Comparison of ENCODE assay signal across 8 mouse cellular contexts in the genomic region with DNA sequence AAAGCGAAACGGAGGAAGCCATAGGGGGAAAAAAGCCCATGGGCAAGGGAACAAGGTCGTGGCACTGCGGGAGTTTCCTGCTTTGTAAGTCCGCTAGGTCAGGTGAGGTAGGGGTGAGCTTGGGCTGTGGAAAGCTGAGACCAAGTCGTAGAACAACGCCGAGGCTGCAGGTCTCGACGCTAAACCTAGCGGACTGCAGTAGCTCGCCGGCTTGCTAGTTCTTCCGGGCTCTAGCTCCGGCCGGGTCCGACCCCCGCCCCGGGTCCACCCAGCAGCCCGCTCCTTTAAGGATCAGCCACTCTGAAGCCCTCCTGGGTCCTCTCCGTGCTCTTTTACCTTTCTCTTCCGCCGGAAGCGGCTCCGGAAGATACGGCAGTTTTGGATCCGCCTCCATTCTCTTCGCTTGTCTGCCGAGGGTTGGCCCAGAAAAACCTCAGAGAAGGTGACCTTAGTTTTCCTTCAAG. TPM values are rescaled to one million over a fixed set of nuclear protein-coding genes. Genes with fewer than 3 reads are reported as not detected.
DNase-seq lines count a peak whose midpoint lies in the region; ATAC-seq and TF ChIP-seq lines count a peak whose summit lies in the region.

No protein-coding gene starts in this region.

- 2% methylated on average over 29 of the region's 29 CpGs for WGBS in embryonic facial prominence, embryonic 12.5 days
- WGBS in kidney, adult 2 months, result under 1% methylated on average over 29 of the region's 29 CpGs
- WGBS in limb, embryonic 15.5 days, result 1% methylated on average over 29 of the region's 29 CpGs
- under 1% methylated on average over 29 of the region's 29 CpGs for WGBS in midbrain, embryonic 15.5 days

- H3K27ac ChIP-seq in embryonic facial prominence, embryonic 12.5 days, result peak overlapping the region; percentile 69
- peak overlapping the region; percentile 94 for H3K27ac ChIP-seq in kidney, adult 2 months (ENCODE audit: insufficient read depth, low read depth, low read length)
- H3K27ac ChIP-seq in limb, embryonic 15.5 days, result peak overlapping the region; percentile 77
- H3K27ac ChIP-seq in midbrain, embryonic 15.5 days, result peak overlapping the region; percentile 84

- DNase-seq in layer of hippocampus, adult 11-12 months (ENCODE audit: low spot score), result peak; percentile 67
- no peak for DNase-seq in layer of hippocampus, adult 9-10 months (ENCODE audit: low spot score)
- DNase-seq in heart, adult 8-10 months (ENCODE audit: low spot score), result peak; percentile 71
- DNase-seq in kidney, adult 2 months, result peak; percentile 90
- peak; percentile 24 to 52 for DNase-seq in spleen, postnatal 14 days (ENCODE audit: low spot score in 2 of 2)

- H3K9ac ChIP-seq in embryonic facial prominence, embryonic 12.5 days, result peak overlapping the region; percentile 65
- H3K9ac ChIP-seq in limb, embryonic 15.5 days, result peak overlapping the region; percentile 54
- peak overlapping the region; percentile 75 for H3K9ac ChIP-seq in midbrain, embryonic 15.5 days

- no peaks in the 10 kb centered on the region for H3K36me3 ChIP-seq in embryonic facial prominence, embryonic 12.5 days
- H3K36me3 ChIP-seq in kidney, adult 2 months (ENCODE audit: control insufficient read depth, insufficient read depth, low read length), result no peaks in the 10 kb centered on the region
- H3K36me3 ChIP-seq in limb, embryonic 15.5 days, result no peaks in the 10 kb centered on the region
- H3K36me3 ChIP-seq in midbrain, embryonic 15.5 days (replicated peaks), result no peaks in the 10 kb centered on the region

- peak overlapping the region; percentile 49 for H3K4me3 ChIP-seq in embryonic facial prominence, embryonic 12.5 days
- H3K4me3 ChIP-seq in kidney, adult 2 months (ENCODE audit: insufficient read depth, low read depth, low read length), result peak overlapping the region; percentile 65
- peak overlapping the region; percentile 61 for H3K4me3 ChIP-seq in limb, embryonic 15.5 days
- H3K4me3 ChIP-seq in midbrain, embryonic 15.5 days, result peak overlapping the region; percentile 59

- no peaks in the 10 kb centered on the region for H3K9me3 ChIP-seq in embryonic facial prominence, embryonic 12.5 days
- no peaks in the 10 kb centered on the region for H3K9me3 ChIP-seq in limb, embryonic 15.5 days
- no peaks in the 10 kb centered on the region for H3K9me3 ChIP-seq in midbrain, embryonic 15.5 days

- ATAC-seq in embryonic facial prominence, embryonic 12.5 days (ENCODE audit: insufficient number of reproducible peaks, insufficient read depth, low FRiP score, low TSS enrichment), result no peak
- 0 out of 2 replicates have a peak, but pooled peaks have one; percentile 9 for ATAC-seq in limb, embryonic 15.5 days (ENCODE audit: insufficient number of reproducible peaks, low FRiP score, low TSS enrichment, low read depth)
- peak; percentile 80 for ATAC-seq in midbrain, embryonic 15.5 days (replicated peaks)

- H3K4me2 ChIP-seq in embryonic facial prominence, embryonic 12.5 days (replicated peaks), result peak overlapping the region; percentile 67
- peak overlapping the region; percentile 70 for H3K4me2 ChIP-seq in limb, embryonic 15.5 days
- H3K4me2 ChIP-seq in midbrain, embryonic 15.5 days, result peak overlapping the region; percentile 79

- TF ChIP-seq CTCF in kidney, adult 2 months (conservative IDR thresholded peaks at IDR 0.05; ENCODE audit: insufficient read depth, insufficient read length, low read depth, low read length), result no peak

- TF ChIP-seq POLR2A in kidney, adult 2 months (IDR thresholded peaks at IDR 0.05; ENCODE audit: low read depth, low read length), result peak; percentile 58

- H3K27me3 ChIP-seq in embryonic facial prominence, embryonic 12.5 days, result peaks cover 19% of the 10 kb centered on the region
- no peaks in the 10 kb centered on the region for H3K27me3 ChIP-seq in kidney, adult 2 months (replicated peaks; ENCODE audit: control insufficient read depth, insufficient read depth, low read length)
- H3K27me3 ChIP-seq in limb, embryonic 15.5 days, result peaks cover 18% of the 10 kb centered on the region
- H3K27me3 ChIP-seq in midbrain, embryonic 15.5 days (replicated peaks), result peaks cover 24% of the 10 kb centered on the region

- peaks cover 13% of the 10 kb centered on the region for H3K4me1 ChIP-seq in embryonic facial prominence, embryonic 12.5 days
- peaks cover 3% of the 10 kb centered on the region; the same call in 1 of the 2 replicates for H3K4me1 ChIP-seq in kidney, adult 2 months (ENCODE audit: control insufficient read depth, insufficient read depth, low read length)
- peaks cover 13% of the 10 kb centered on the region for H3K4me1 ChIP-seq in limb, embryonic 15.5 days
- peaks cover 24% of the 10 kb centered on the region for H3K4me1 ChIP-seq in midbrain, embryonic 15.5 days

RNA-seq across cellular contexts. Expression of gene Hpdl, which starts 3.1 kb away (rescaled TPM):
- 1.1 and 1.5 TPM in 2 replicates for polyA plus RNA-seq in embryonic facial prominence, embryonic 12.5 days (2016; fragmentation: Nextera tagmentation; extraction: Ambion mirVana)
- 1 to 10 TPM; 2.9 to 6.1 (median 3.9) TPM for total RNA-seq in heart, adult 8-10 months (2022)
- 2.1 and 2.5 TPM in 2 replicates for polyA plus RNA-seq in kidney, adult 2 months (2012; rRNA removed)
- polyA plus RNA-seq in limb, embryonic 15.5 days (2015; fragmentation: Nextera tagmentation; extraction: Ambion mirVana), result 0.56 and 0.68 TPM in 2 replicates
- polyA plus RNA-seq in midbrain, embryonic 15.5 days (2015; fragmentation: Nextera tagmentation; extraction: Ambion mirVana), result 0.59 and 0.92 TPM in 2 replicates

RNA-seq across cellular contexts. Expression of gene Mutyh, which starts 17.1 kb away (rescaled TPM):
- 20.1 and 20.7 TPM in 2 replicates for polyA plus RNA-seq in embryonic facial prominence, embryonic 12.5 days (2016; fragmentation: Nextera tagmentation; extraction: Ambion mirVana)
- 1 to 10 TPM in 3 of 4 experiments, under 1 TPM in 1; 0.95 to 1.3 (median 1.1) TPM for total RNA-seq in heart, adult 8-10 months (2022)
- polyA plus RNA-seq in kidney, adult 2 months (2012; rRNA removed), result 2.7 and 2.9 TPM in 2 replicates
- polyA plus RNA-seq in limb, embryonic 15.5 days (2015; fragmentation: Nextera tagmentation; extraction: Ambion mirVana), result 13.2 and 13.3 TPM in 2 replicates
- 8.3 and 9.5 TPM in 2 replicates for polyA plus RNA-seq in midbrain, embryonic 15.5 days (2015; fragmentation: Nextera tagmentation; extraction: Ambion mirVana)

RNA-seq across cellular contexts. Expression of gene Toe1, which starts 17.1 kb away (rescaled TPM):
- polyA plus RNA-seq in embryonic facial prominence, embryonic 12.5 days (2016; fragmentation: Nextera tagmentation; extraction: Ambion mirVana), result 37.7 and 37.9 TPM in 2 replicates
- 1 to 10 TPM; 4.2 to 8.2 (median 5.4) TPM for total RNA-seq in heart, adult 8-10 months (2022)
- polyA plus RNA-seq in kidney, adult 2 months (2012; rRNA removed), result 19.2 and 19.6 TPM in 2 replicates
- polyA plus RNA-seq in limb, embryonic 15.5 days (2015; fragmentation: Nextera tagmentation; extraction: Ambion mirVana), result 36.8 and 37.3 TPM in 2 replicates
- 31.9 and 32.0 TPM in 2 replicates for polyA plus RNA-seq in midbrain, embryonic 15.5 days (2015; fragmentation: Nextera tagmentation; extraction: Ambion mirVana)

RNA-seq across cellular contexts. Expression of gene Zswim5, which starts 52.6 kb away (rescaled TPM):
- polyA plus RNA-seq in embryonic facial prominence, embryonic 12.5 days (2016; fragmentation: Nextera tagmentation; extraction: Ambion mirVana), result 1.3 and 1.5 TPM in 2 replicates
- 1 to 10 TPM in 1 of 4 experiments, under 1 TPM in 3; 0.82 to 1.4 (median 0.92) TPM for total RNA-seq in heart, adult 8-10 months (2022)
- polyA plus RNA-seq in kidney, adult 2 months (2012; rRNA removed), result 7.4 and 7.5 TPM in 2 replicates
- 0.22 and 0.24 TPM in 2 replicates for polyA plus RNA-seq in limb, embryonic 15.5 days (2015; fragmentation: Nextera tagmentation; extraction: Ambion mirVana)
- 6.7 and 6.8 TPM in 2 replicates for polyA plus RNA-seq in midbrain, embryonic 15.5 days (2015; fragmentation: Nextera tagmentation; extraction: Ambion mirVana)
